Mouse (Mus musculus): ENCODE data around the gene Nfx1.

GRCm38 (mm10) chr4:40989633-40990032, 18.9 kb downstream of the Nfx1 start:
- TF ChIP-seq CTCF (IDR thresholded peaks at IDR 0.05; ENCODE audit: low read depth, low read length) (no peak), POLR2A (IDR thresholded peaks at IDR 0.05; ENCODE audit: insufficient read depth, low read length) (no peak), EP300 (IDR thresholded peaks at IDR 0.05; ENCODE audit: insufficient read depth, low read depth, low read length) (no peak)

All from ES-Bruce4 (cell line).